Mouse (Mus musculus): ENCODE data around the gene Elp4.
A peak's percentile ranks its signal among the peaks of the same experiment; 100 is the strongest.

Elp4 gene

DNA sequence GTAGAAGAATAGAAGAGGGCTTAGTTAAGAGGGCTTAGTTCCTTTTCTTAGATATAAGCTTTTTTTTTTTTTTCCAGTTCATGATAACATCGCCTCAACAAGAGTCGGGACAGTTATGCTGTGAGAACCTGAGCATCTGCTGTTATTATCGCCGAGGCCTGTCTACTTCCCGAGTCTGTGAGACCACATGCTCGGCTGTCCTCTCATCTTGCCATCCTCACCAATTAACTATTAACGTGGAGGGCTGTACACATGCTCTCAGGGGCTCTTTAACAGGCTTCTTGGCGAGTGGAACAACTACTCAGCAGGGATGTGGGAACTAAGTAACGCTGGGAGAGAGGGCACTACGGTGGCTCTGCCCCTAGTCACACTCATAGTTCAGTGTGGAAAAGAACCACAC lies 99.9 kb downstream of the Elp4 start:
- no peak for DNase-seq

- no peak for DNase-seq
These were observed 100.9 kb downstream of the Elp4 start for GRCm38 (mm10) chr2:105803427-105803826.

DNA sequence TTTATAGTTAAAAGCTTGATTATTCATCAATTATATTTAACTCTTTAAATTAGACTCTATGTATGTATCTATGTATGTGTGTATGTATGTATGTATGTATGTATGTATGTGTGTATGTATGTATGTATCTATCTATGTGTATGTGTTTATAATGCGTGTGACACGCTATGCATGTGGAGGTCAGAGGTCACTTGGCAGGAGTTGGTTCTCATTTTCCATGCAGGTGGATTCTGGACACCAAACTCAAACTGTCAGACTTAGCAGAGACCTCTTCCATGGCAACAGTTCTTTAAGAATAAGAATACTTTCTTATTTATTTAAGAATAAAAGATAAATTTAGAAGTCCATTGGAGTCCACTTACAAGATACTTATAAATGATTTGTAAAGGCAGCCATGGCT lies 101.5 kb downstream of the Elp4 start:
- DNase-seq, result no peak

DNA sequence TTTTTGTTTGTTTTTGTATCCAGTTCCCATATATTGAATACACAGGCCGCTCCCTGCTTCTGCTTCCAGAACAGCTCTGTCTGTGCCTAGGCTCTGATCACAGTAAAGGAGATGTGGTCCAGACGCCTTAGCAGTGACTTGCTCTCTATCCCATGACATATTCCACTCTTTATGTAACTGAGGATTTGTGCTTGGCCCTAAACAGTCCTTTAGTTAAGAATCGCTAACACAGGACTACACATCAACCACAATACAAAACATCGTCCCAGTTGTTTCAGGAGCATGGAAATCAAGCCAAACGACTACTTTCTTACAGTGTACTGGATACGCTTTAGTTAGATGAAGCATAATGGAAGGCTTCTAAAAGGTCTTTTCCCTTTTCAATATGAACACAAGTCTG lies 102.8 kb downstream of the Elp4 start:
- no peak for DNase-seq

- peak; percentile 28 for DNase-seq
These were observed 103.7 kb downstream of the Elp4 start for GRCm38 (mm10) chr2:105800694-105801093.

DNA sequence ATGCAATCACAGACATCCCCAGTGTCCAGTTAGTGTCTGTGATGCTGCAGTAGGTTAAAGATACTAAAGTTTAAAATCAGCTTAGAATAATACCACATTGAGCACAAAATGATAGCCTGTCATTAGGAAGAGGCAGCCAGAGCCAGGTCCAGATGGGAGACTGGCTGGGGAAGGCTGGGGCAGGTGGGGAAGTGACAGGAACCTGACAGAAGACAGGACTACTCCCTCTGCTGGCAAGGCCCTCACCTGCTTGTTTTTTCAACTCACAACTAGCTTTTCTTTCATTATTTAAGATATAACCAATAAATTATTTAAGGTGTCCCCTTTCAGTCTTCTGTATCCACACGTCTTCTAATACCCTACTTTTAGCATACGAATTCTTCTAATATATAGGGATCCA lies 104.5 kb downstream of the Elp4 start:
- peak; percentile 14 for DNase-seq

- DNase-seq, result no peak
These were observed 106.5 kb downstream of the Elp4 start for GRCm38 (mm10) chr2:105797842-105798241.

GRCm38 (mm10) chr2:105796101-105796500 lies 108.3 kb downstream of the Elp4 start:
- peak; percentile 3 for DNase-seq

GRCm38 (mm10) chr2:105792339-105793120 lies 111.8 kb downstream of the Elp4 start:
- no peak for DNase-seq

GRCm38 (mm10) chr2:105789936-105790335 lies 114.4 kb downstream of the Elp4 start:
- DNase-seq, result no peak

GRCm38 (mm10) chr2:105787726-105788125 lies 116.6 kb downstream of the Elp4 start:
- no peak for DNase-seq

DNA sequence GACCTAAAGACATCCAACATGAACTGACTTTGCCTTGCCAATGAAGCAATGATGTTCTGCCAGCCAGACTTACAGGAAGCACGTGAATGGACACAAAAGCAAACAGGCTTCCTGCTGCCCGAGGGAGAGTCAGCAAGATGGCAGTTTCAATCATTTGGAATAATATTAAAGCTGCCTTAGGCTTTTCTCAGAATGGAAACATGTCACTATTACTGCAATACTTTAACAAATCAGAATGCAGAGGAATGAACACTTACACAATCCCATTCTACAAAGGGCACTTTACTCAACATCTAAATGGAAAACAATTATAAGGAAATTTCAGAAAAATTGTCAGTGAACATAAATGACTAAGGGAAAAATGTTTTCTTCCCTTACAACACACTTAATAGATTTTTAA lies 117.4 kb downstream of the Elp4 start:
- DNase-seq, result no peak

- DNase-seq, result no peak
These were observed 121.5 kb downstream of the Elp4 start for GRCm38 (mm10) chr2:105782885-105783284.

- DNase-seq, result no peak
These were observed 123.6 kb downstream of the Elp4 start for GRCm38 (mm10) chr2:105780739-105781138.

- no peak for DNase-seq
These were observed 125.0 kb downstream of the Elp4 start for GRCm38 (mm10) chr2:105779320-105779891.

DNA sequence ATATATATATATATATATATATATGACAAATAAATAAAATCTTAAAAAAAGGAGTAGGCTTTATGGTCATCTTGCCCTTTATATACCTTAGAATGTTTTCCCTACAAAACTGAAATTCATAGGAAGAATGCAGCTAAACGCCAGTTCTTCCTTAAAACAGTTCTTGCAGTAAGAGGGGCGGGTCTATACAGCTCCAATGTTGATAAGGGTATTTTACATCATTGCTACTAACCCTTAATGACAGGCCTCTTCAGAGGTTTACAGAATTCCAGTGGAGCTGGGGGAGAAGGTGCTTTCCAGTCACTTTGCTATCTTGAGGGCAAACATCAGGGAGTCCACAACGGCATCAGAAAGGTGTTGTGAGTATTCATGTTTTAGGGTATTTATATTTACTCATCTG lies 133.1 kb downstream of the Elp4 start:
- DNase-seq, result no peak

DNA sequence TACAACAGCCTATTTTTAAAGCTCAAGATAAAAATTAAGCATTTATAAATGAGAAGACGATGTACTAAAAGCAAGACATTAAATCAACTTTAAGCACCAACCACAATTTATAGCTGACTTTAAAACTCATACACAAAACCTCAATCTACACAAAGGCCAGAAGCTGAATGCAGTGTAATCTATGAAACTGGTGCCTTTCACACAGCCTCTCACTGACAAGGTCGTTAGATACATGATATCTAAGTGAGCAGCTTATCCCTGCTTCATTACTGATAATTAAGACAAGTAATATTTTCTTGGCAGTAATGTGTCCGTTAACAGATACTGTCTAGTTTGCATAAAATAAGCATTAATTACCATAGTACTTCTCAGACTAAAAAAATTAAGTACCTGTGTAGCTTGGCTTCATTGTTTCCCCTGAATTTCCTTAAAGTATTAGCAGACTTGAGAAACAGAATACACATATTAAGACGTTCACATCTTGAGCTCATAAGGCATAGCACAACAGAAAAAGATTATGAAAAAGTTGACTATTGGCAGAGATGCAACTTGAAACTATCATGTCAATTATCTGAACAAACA lies 134.5 kb downstream of the Elp4 start:
- no peak for DNase-seq

- DNase-seq, result no peak
These were observed 150.9 kb downstream of the Elp4 start for GRCm38 (mm10) chr2:105753512-105753911.

- no peak for DNase-seq
These were observed 155.3 kb downstream of the Elp4 start for GRCm38 (mm10) chr2:105749111-105749510.

DNA sequence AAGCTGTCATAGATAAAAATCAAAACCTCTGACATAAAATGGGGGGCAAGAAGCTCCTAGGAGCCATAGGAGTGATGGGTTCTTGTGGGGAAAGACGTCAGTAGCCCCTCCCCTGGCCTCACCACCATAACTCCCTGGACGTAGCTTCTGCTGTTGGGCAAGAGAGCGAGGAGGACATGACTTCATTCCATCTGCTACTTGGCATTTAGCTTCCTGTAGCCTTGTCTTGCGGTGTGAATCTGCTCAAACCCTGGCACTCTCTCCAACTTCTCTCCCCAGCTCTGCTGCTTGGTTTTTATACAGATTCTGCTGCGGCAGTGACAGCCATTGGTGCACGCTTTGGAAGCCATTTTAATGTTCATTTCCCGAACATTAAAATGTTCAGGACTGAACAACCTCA lies 157.5 kb downstream of the Elp4 start:
- DNase-seq, result no peak

GRCm38 (mm10) chr2:105736166-105736565 lies 168.2 kb downstream of the Elp4 start:
- no peak for DNase-seq

DNA sequence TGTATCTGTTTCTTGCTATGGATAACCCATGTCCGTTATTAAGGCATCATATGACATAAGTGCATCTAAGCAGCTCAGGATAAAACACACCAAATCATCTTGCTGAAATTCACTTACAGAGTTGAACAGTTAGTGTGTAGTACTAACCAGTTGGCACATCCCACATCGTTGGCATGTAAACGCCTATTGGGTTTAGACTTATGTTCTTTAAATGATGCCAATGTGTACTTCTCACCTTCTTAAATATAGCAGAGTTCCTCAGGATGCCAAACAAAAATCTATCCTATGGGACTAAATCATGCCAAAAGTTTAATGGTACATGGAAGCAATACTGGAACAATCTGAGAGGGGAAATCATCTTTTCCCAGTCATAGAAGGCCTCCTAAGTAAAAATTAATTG lies 173.7 kb downstream of the Elp4 start:
- peak; percentile 22 for DNase-seq

- DNase-seq, result no peak
These were observed 177.7 kb downstream of the Elp4 start for GRCm38 (mm10) chr2:105726657-105727056.

DNA sequence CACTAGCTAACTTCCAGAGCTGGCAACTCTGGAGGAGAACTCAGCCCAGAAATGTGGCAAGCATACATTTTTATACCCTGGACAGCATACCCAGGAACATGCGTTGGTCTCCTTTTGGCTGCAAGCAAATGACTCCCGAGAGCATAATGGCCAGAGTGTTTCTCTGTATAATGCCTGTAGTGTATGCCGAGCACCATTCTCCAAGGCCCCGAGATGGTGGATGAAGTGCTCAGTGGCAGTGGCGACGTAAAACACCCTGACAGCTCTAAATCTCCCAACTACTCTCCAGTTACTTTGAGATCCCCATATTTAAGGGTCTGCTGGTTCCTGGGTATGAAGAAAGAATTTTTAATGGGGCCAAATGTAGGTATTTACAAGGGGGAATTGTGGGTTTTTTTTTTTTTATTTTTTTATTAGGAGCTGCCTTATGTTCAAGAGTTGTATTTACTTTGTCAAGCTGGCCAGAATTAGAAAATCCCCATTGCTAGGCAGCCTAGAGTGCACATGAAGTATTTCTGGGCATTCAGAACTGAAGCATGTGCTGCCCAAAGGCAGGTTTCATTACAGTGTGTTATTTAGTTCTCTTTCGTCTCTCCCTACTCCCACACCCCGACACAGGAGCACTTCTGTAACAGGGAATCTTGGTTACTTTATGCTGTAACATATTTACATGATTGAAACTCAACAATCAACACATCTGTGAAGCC lies 188.8 kb downstream of the Elp4 start:
- DNase-seq, result peak; percentile 26
